Mouse (Mus musculus): ENCODE results near the gene Ppp2r3d. TPM values are rescaled to one million over a fixed set of nuclear protein-coding genes. Genes with fewer than 3 reads are reported as not detected.

Ppp2r3d gene
- 152 and 153 TPM in 2 replicates for polyA plus RNA-seq (2015; fragmentation: Nextera tagmentation; extraction: Ambion mirVana)

GRCm38 (mm10) chr9:124476096-124476902 is at the start of gene Ppp2r3d:
Gene Ppp2r3d, minus strand, starts transcription at chr9:124476898.

GRCm38 (mm10) chr9:124493693-124494092 is 17.0 kb upstream of the Ppp2r3d start, which contains the start of gene Gm21836:
Gene Gm21836, minus strand, starts transcription at chr9:124493793.

Other genes starting within 250 kb of the Ppp2r3d start
- 8.7 and 9.6 TPM in 2 replicates for gene 2010315B03Rik, start 164.2 kb downstream of the Ppp2r3d start, polyA plus RNA-seq (2015; fragmentation: Nextera tagmentation; extraction: Ambion mirVana)
- not detected in 2 replicates for gene Gm21836, start 16.9 kb upstream of the Ppp2r3d start, polyA plus RNA-seq (2015; fragmentation: Nextera tagmentation; extraction: Ambion mirVana)